Mouse (Mus musculus) spleen, postnatal 4 days (tissue): ENCODE measurements around the gene Ppp3ca.
A peak's percentile ranks its signal among the peaks of the same experiment; 100 is the strongest.
"Not testable (repeated sequence)": the region's sequence is repeated elsewhere in the genome, so short reads cannot be mapped to it uniquely, and the experiment has no call there.

Source experiments
- DNase-seq, 2 experiments: peaks; one replicate each; pipeline ENCODE4 v3.0.0; 2022; ENCODE audit warnings: low spot score in 2 of 2

Ppp3ca gene

GRCm38 (mm10) chr3:136686429-136686828 lies 16.5 kb downstream of the Ppp3ca start:
- DNase-seq = peak in 1 of 2 experiments; percentile 8

- DNase-seq = peak in 1 of 2 experiments; percentile 46
These were observed 18.2 kb downstream of the Ppp3ca start for GRCm38 (mm10) chr3:136688101-136688586.

GRCm38 (mm10) chr3:136689793-136690543 lies 20.0 kb downstream of the Ppp3ca start:
- DNase-seq = no peak

GRCm38 (mm10) chr3:136691984-136692383 lies 22.1 kb downstream of the Ppp3ca start:
- no peak for DNase-seq

GRCm38 (mm10) chr3:136693547-136693946 lies 23.6 kb downstream of the Ppp3ca start:
- no peak for DNase-seq

- DNase-seq = no peak
These were observed 27.8 kb downstream of the Ppp3ca start for GRCm38 (mm10) chr3:136697626-136698191.

- DNase-seq = not testable (repeated sequence)
These were observed 29.8 kb downstream of the Ppp3ca start for GRCm38 (mm10) chr3:136699711-136700110.

GRCm38 (mm10) chr3:136700447-136701009 lies 30.6 kb downstream of the Ppp3ca start:
- DNase-seq = no peak

- DNase-seq = no peak
These were observed 32.9 kb downstream of the Ppp3ca start for GRCm38 (mm10) chr3:136702861-136703260.

- no peak for DNase-seq
These were observed 34.8 kb downstream of the Ppp3ca start for GRCm38 (mm10) chr3:136704515-136705247.

GRCm38 (mm10) chr3:136706048-136706447 lies 36.1 kb downstream of the Ppp3ca start:
- no peak for DNase-seq

GRCm38 (mm10) chr3:136706771-136707170 lies 36.8 kb downstream of the Ppp3ca start:
- no peak for DNase-seq

- DNase-seq = no peak
These were observed 37.5 kb downstream of the Ppp3ca start for GRCm38 (mm10) chr3:136707222-136708019.

- no peak for DNase-seq
These were observed 38.3 kb downstream of the Ppp3ca start for GRCm38 (mm10) chr3:136708230-136708629.

GRCm38 (mm10) chr3:136710310-136710906 lies 40.5 kb downstream of the Ppp3ca start:
- no peak for DNase-seq

GRCm38 (mm10) chr3:136714307-136715039 lies 44.5 kb downstream of the Ppp3ca start:
- DNase-seq = no peak

- DNase-seq = no peak
These were observed 46.3 kb downstream of the Ppp3ca start for GRCm38 (mm10) chr3:136716247-136716646.

GRCm38 (mm10) chr3:136718412-136718811 lies 48.5 kb downstream of the Ppp3ca start:
- DNase-seq = no peak

- DNase-seq = no peak
These were observed 51.3 kb downstream of the Ppp3ca start for GRCm38 (mm10) chr3:136721241-136721640.

GRCm38 (mm10) chr3:136721804-136722427 lies 52.0 kb downstream of the Ppp3ca start:
- DNase-seq = no peak
